Mouse (Mus musculus): Measurements from ENCODE around the gene Adh6a. TPM values are rescaled to one million over a fixed set of nuclear protein-coding genes. Genes with fewer than 3 reads are reported as not detected.
A peak's percentile ranks its signal among the peaks of the same experiment; 100 is the strongest.

The Adh6a gene
- polyA plus RNA-seq, 1 experiment from 2014 or later, result not detected

- Histone ChIP-seq H3K4me1 (ENCODE audit: control insufficient read depth in 2 of 2, insufficient read depth in 2 of 2, low read length in 2 of 2) (no peaks in the 10 kb centered on the region), H3K4me3 (ENCODE audit: control insufficient read depth in 1 of 2, insufficient read depth in 1 of 2, low read depth in 1 of 2, low read length in 2 of 2) (no peak overlapping the region), H3K9me3 (ENCODE audit: control insufficient read depth, low read length) (peaks cover 5% of the 10 kb centered on the region; the same call in 1 of the 2 replicates), H3K36me3 (ENCODE audit: control insufficient read depth, insufficient read depth, low read length) (no peaks in the 10 kb centered on the region), H3K9ac (ENCODE audit: low read length) (no peak overlapping the region), H3K27me3 (ENCODE audit: control insufficient read depth, insufficient read depth, low read length) (no peaks in the 10 kb centered on the region), H3K27ac (replicated peaks in 1 of 2; ENCODE audit: control insufficient read depth in 1 of 2, insufficient read depth in 1 of 2, low read depth in 2 of 2, low read length in 2 of 2) (no peak overlapping the region), H3K4me2 (ENCODE audit: low read length) (no peak overlapping the region)
- ATAC-seq (ENCODE audit: insufficient number of reproducible peaks, insufficient read depth, low FRiP score, low read depth), result no peak
- WGBS, result 90% methylated on average over 17 of the region's 17 CpGs
These were observed 11.9 kb downstream of the Adh6a start for GRCm38 (mm10) chr3:138325001-138325400.

GRCm38 (mm10) chr3:138325466-138325865 is 12.4 kb downstream of the Adh6a start:
- Histone ChIP-seq H3K27ac (replicated peaks in 1 of 2; ENCODE audit: control insufficient read depth in 1 of 2, insufficient read depth in 1 of 2, low read depth in 2 of 2, low read length in 2 of 2) (no peak overlapping the region), H3K9me3 (ENCODE audit: control insufficient read depth, low read length) (peaks cover 5% of the 10 kb centered on the region; the same call in 1 of the 2 replicates), H3K4me2 (ENCODE audit: low read length) (no peak overlapping the region), H3K4me1 (ENCODE audit: control insufficient read depth in 2 of 2, insufficient read depth in 2 of 2, low read length in 2 of 2) (no peaks in the 10 kb centered on the region), H3K9ac (ENCODE audit: low read length) (no peak overlapping the region), H3K27me3 (ENCODE audit: control insufficient read depth, insufficient read depth, low read length) (no peaks in the 10 kb centered on the region), H3K36me3 (ENCODE audit: control insufficient read depth, insufficient read depth, low read length) (no peaks in the 10 kb centered on the region), H3K4me3 (ENCODE audit: control insufficient read depth in 1 of 2, insufficient read depth in 1 of 2, low read depth in 1 of 2, low read length in 2 of 2) (no peak overlapping the region)
- 89% methylated on average over 6 of the region's 6 CpGs for WGBS
- no peak for ATAC-seq (ENCODE audit: insufficient number of reproducible peaks, insufficient read depth, low FRiP score, low read depth)

GRCm38 (mm10) chr3:138333910-138334309 is 20.8 kb downstream of the Adh6a start:
- Histone ChIP-seq H3K9me3 (ENCODE audit: control insufficient read depth, low read length) (no peaks in the 10 kb centered on the region), H3K27ac (replicated peaks in 1 of 2; ENCODE audit: control insufficient read depth in 1 of 2, insufficient read depth in 1 of 2, low read depth in 2 of 2, low read length in 2 of 2) (no peak overlapping the region), H3K36me3 (ENCODE audit: control insufficient read depth, insufficient read depth, low read length) (no peaks in the 10 kb centered on the region), H3K4me1 (ENCODE audit: control insufficient read depth in 2 of 2, insufficient read depth in 2 of 2, low read length in 2 of 2) (peaks cover 4 to 11% of the 10 kb centered on the region in 2 experiments; a peak in 3 of 4 replicates), H3K9ac (ENCODE audit: low read length) (no peak overlapping the region), H3K4me2 (ENCODE audit: low read length) (no peak overlapping the region), H3K4me3 (ENCODE audit: control insufficient read depth in 1 of 2, insufficient read depth in 1 of 2, low read depth in 1 of 2, low read length in 2 of 2) (no peak overlapping the region), H3K27me3 (ENCODE audit: control insufficient read depth, insufficient read depth, low read length) (no peaks in the 10 kb centered on the region)
- 73% methylated on average over 8 of the region's 8 CpGs for WGBS
- ATAC-seq (ENCODE audit: insufficient number of reproducible peaks, insufficient read depth, low FRiP score, low read depth), result no peak

GRCm38 (mm10) chr3:138334320-138334719 is 21.2 kb downstream of the Adh6a start:
- no peaks in the 10 kb centered on the region for H3K36me3 ChIP-seq (ENCODE audit: control insufficient read depth, insufficient read depth, low read length)
- no peak overlapping the region for H3K4me2 ChIP-seq (ENCODE audit: low read length)
- H3K4me1 ChIP-seq (ENCODE audit: control insufficient read depth in 2 of 2, insufficient read depth in 2 of 2, low read length in 2 of 2), result peaks cover 4 to 11% of the 10 kb centered on the region in 2 experiments; a peak in 3 of 4 replicates
- no peaks in the 10 kb centered on the region for H3K27me3 ChIP-seq (ENCODE audit: control insufficient read depth, insufficient read depth, low read length)
- 58% methylated on average over 4 of the region's 4 CpGs for WGBS
- no peak overlapping the region for H3K27ac ChIP-seq (replicated peaks in 1 of 2; ENCODE audit: control insufficient read depth in 1 of 2, insufficient read depth in 1 of 2, low read depth in 2 of 2, low read length in 2 of 2)
- no peak overlapping the region for H3K4me3 ChIP-seq (ENCODE audit: control insufficient read depth in 1 of 2, insufficient read depth in 1 of 2, low read depth in 1 of 2, low read length in 2 of 2)
- no peak for ATAC-seq (ENCODE audit: insufficient number of reproducible peaks, insufficient read depth, low FRiP score, low read depth)
- no peak overlapping the region for H3K9ac ChIP-seq (ENCODE audit: low read length)
- no peaks in the 10 kb centered on the region for H3K9me3 ChIP-seq (ENCODE audit: control insufficient read depth, low read length)

- Histone ChIP-seq H3K27ac (replicated peaks in 1 of 2; ENCODE audit: control insufficient read depth in 1 of 2, insufficient read depth in 1 of 2, low read depth in 2 of 2, low read length in 2 of 2) (no peak overlapping the region), H3K36me3 (ENCODE audit: control insufficient read depth, insufficient read depth, low read length) (no peaks in the 10 kb centered on the region), H3K4me1 (ENCODE audit: control insufficient read depth in 2 of 2, insufficient read depth in 2 of 2, low read length in 2 of 2) (peaks cover 4 to 11% of the 10 kb centered on the region in 2 experiments; a peak in 3 of 4 replicates), H3K4me2 (ENCODE audit: low read length) (no peak overlapping the region), H3K4me3 (ENCODE audit: control insufficient read depth in 1 of 2, insufficient read depth in 1 of 2, low read depth in 1 of 2, low read length in 2 of 2) (no peak overlapping the region), H3K27me3 (ENCODE audit: control insufficient read depth, insufficient read depth, low read length) (no peaks in the 10 kb centered on the region), H3K9me3 (ENCODE audit: control insufficient read depth, low read length) (no peaks in the 10 kb centered on the region), H3K9ac (ENCODE audit: low read length) (no peak overlapping the region)
- no peak for ATAC-seq (ENCODE audit: insufficient number of reproducible peaks, insufficient read depth, low FRiP score, low read depth)
- 87% methylated on average over 1 of the region's 1 CpGs for WGBS
These were observed 22.5 kb downstream of the Adh6a start for GRCm38 (mm10) chr3:138335566-138335965.

GRCm38 (mm10) chr3:138336104-138336754 is 23.1 kb downstream of the Adh6a start:
- H3K27me3 ChIP-seq (ENCODE audit: control insufficient read depth, insufficient read depth, low read length), result no peaks in the 10 kb centered on the region
- H3K9me3 ChIP-seq (ENCODE audit: control insufficient read depth, low read length), result no peaks in the 10 kb centered on the region
- WGBS, result 29% methylated on average over 3 of the region's 3 CpGs
- ATAC-seq (ENCODE audit: insufficient number of reproducible peaks, insufficient read depth, low FRiP score, low read depth), result peak; percentile 78
- no peak overlapping the region for H3K4me2 ChIP-seq (ENCODE audit: low read length)
- H3K9ac ChIP-seq (ENCODE audit: low read length), result no peak overlapping the region
- H3K27ac ChIP-seq (replicated peaks in 1 of 2; ENCODE audit: control insufficient read depth in 1 of 2, insufficient read depth in 1 of 2, low read depth in 2 of 2, low read length in 2 of 2), result peak overlapping the region in 1 of 2 experiments; percentile 19; a peak in 1 of 4 replicates
- H3K4me1 ChIP-seq (ENCODE audit: control insufficient read depth in 2 of 2, insufficient read depth in 2 of 2, low read length in 2 of 2), result peaks cover 4 to 11% of the 10 kb centered on the region in 2 experiments; a peak in 3 of 4 replicates
- H3K4me3 ChIP-seq (ENCODE audit: control insufficient read depth in 1 of 2, insufficient read depth in 1 of 2, low read depth in 1 of 2, low read length in 2 of 2), result no peak overlapping the region
- no peaks in the 10 kb centered on the region for H3K36me3 ChIP-seq (ENCODE audit: control insufficient read depth, insufficient read depth, low read length)

- Histone ChIP-seq H3K27ac (replicated peaks in 1 of 2; ENCODE audit: control insufficient read depth in 1 of 2, insufficient read depth in 1 of 2, low read depth in 2 of 2, low read length in 2 of 2) (no peak within 1 kb of the TSS), H3K36me3 (ENCODE audit: control insufficient read depth, insufficient read depth, low read length) (no peaks in the 10 kb centered on the region), H3K27me3 (ENCODE audit: control insufficient read depth, insufficient read depth, low read length) (no peaks in the 10 kb centered on the region), H3K4me1 (ENCODE audit: control insufficient read depth in 2 of 2, insufficient read depth in 2 of 2, low read length in 2 of 2) (peaks cover 0 to 3% of the 10 kb centered on the region in 2 experiments; a peak in 1 of 4 replicates), H3K9ac (ENCODE audit: low read length) (no peak within 1 kb of the TSS), H3K9me3 (ENCODE audit: control insufficient read depth, low read length) (no peaks in the 10 kb centered on the region), H3K4me2 (ENCODE audit: low read length) (no peak within 1 kb of the TSS), H3K4me3 (ENCODE audit: control insufficient read depth in 1 of 2, insufficient read depth in 1 of 2, low read depth in 1 of 2, low read length in 2 of 2) (no peak within 1 kb of the TSS)
- WGBS, result 62% methylated on average over 14 of the region's 14 CpGs
- ATAC-seq (ENCODE audit: insufficient number of reproducible peaks, insufficient read depth, low FRiP score, low read depth), result no peak
These were observed 28.4 kb downstream of the Adh6a start, which contains the start of gene Adh6b for GRCm38 (mm10) chr3:138341471-138341870. Gene Adh6b (plus strand): TSS chr3:138341775.

- H3K4me3 ChIP-seq (ENCODE audit: control insufficient read depth in 1 of 2, insufficient read depth in 1 of 2, low read depth in 1 of 2, low read length in 2 of 2), result no peak overlapping the region
- H3K27me3 ChIP-seq (ENCODE audit: control insufficient read depth, insufficient read depth, low read length), result no peaks in the 10 kb centered on the region
- no peaks in the 10 kb centered on the region for H3K4me1 ChIP-seq (ENCODE audit: control insufficient read depth in 2 of 2, insufficient read depth in 2 of 2, low read length in 2 of 2)
- H3K27ac ChIP-seq (replicated peaks in 1 of 2; ENCODE audit: control insufficient read depth in 1 of 2, insufficient read depth in 1 of 2, low read depth in 2 of 2, low read length in 2 of 2), result no peak overlapping the region
- ATAC-seq (ENCODE audit: insufficient number of reproducible peaks, insufficient read depth, low FRiP score, low read depth), result no peak
- no peaks in the 10 kb centered on the region for H3K36me3 ChIP-seq (ENCODE audit: control insufficient read depth, insufficient read depth, low read length)
- 38% methylated on average over 3 of the region's 3 CpGs for WGBS
- H3K9me3 ChIP-seq (ENCODE audit: control insufficient read depth, low read length), result no peaks in the 10 kb centered on the region
- H3K4me2 ChIP-seq (ENCODE audit: low read length), result no peak overlapping the region
- no peak overlapping the region for H3K9ac ChIP-seq (ENCODE audit: low read length)
These were observed 34.0 kb downstream of the Adh6a start for GRCm38 (mm10) chr3:138347041-138347440.
